Mouse (Mus musculus) liver, embryonic 16.5 days (tissue): ENCODE measurements around the gene Ifrd2. TPM values are rescaled to one million over a fixed set of nuclear protein-coding genes. Genes with fewer than 3 reads are reported as not detected.
A peak's percentile ranks its signal among the peaks of the same experiment; 100 is the strongest.
"Not testable (repeated sequence)": the region's sequence is repeated elsewhere in the genome, so short reads cannot be mapped to it uniquely, and the experiment has no call there.

Experiments used
- ATAC-seq: fragments of 200-750 bp; cut with Nextera tagmentation; 2 replicates; pipeline ENCODE4 v1.8.0; 2017; ENCODE audit warnings: low read depth, mild to moderate bottlenecking, moderate number of reproducible peaks, moderate library complexity
- H3K27ac ChIP-seq: fragments of 300-500 bp; sonication (generic); 2 replicates; pipeline ENCODE4 v1.5.1; 2014; ENCODE audit warnings: mild to moderate bottlenecking, low read length
- H3K27me3 ChIP-seq: fragments of 300-500 bp; sonication (generic); 2 replicates; pipeline ENCODE4 v1.6.1; 2014; ENCODE audit warnings: low read depth, low read length, mixed read lengths; ENCODE audit not compliant: control insufficient read depth, insufficient read depth
- H3K36me3 ChIP-seq: fragments of 300-500 bp; sonication (generic); 2 replicates; pipeline ENCODE4 v1.6.1; 2014; ENCODE audit warnings: mild to moderate bottlenecking; ENCODE audit not compliant: control insufficient read depth, insufficient read depth
- H3K4me1 ChIP-seq: fragments of 300-500 bp; sonication (generic); 2 replicates; pipeline ENCODE4 v1.6.1; 2014; ENCODE audit warnings: low read depth, low read length, mixed read lengths; ENCODE audit not compliant: control insufficient read depth
- H3K4me2 ChIP-seq: fragments of 300-500 bp; sonication (generic); 2 replicates; pipeline ENCODE4 v1.6.1; 2014; ENCODE audit warnings: low read depth, low read length, mixed read lengths
- H3K4me3 ChIP-seq: fragments of 300-500 bp; sonication (generic); 2 replicates; pipeline ENCODE4 v1.5.1; 2014; ENCODE audit warnings: low read depth, mild to moderate bottlenecking, low read length
- H3K9ac ChIP-seq: fragments of 300-500 bp; sonication (generic); 2 replicates; pipeline ENCODE4 v1.6.1; 2014; ENCODE audit warnings: low read depth, low read length
- H3K9me3 ChIP-seq: fragments of 300-500 bp; sonication (generic); replicated peaks from 2 replicates; pipeline ENCODE4 v1.6.1; 2016; ENCODE audit warnings: low read length; ENCODE audit not compliant: control insufficient read depth
- WGBS: fragments of 180-500 bp; shearing (Covaris S2); extraction: QIAGEN DNeasy Blood & Tissue Kit; methylation state at CpG from one replicate; pipeline ENCODE4 v1.1.7; 2014; ENCODE audit not compliant: insufficient replicate concordance; 5-methylcytosine and 5-hydroxymethylcytosine counted together
- polyA plus RNA-seq: library from polyadenylated mRNA; unstranded; fragments of >200 nt; fragmentation: Nextera tagmentation; extraction: Ambion mirVana; gene quantifications from 2 replicates; pipeline ENCODE4 v1.2.1, GENCODE M21; 2015

The Ifrd2 gene
- polyA plus RNA-seq, 1 experiment from 2014 or later, result 166 TPM

GRCm38 (mm10) chr9:107568331-107569261, 18.8 kb upstream of the Ifrd2 start:
- peak overlapping the region; percentile 80 for H3K9ac ChIP-seq
- H3K27ac ChIP-seq, result peak overlapping the region; percentile 92
- no peaks in the 10 kb centered on the region for H3K27me3 ChIP-seq
- H3K4me1 ChIP-seq, result peaks cover 75% of the 10 kb centered on the region
- H3K4me2 ChIP-seq, result peak overlapping the region; percentile 81
- H3K36me3 ChIP-seq, result peaks cover 4% of the 10 kb centered on the region
- under 1% methylated on average over 41 of the region's 41 CpGs for WGBS
- H3K9me3 ChIP-seq, result no peaks in the 10 kb centered on the region
- ATAC-seq, result peak; percentile 76
- H3K4me3 ChIP-seq, result peak overlapping the region; percentile 74

DNA sequence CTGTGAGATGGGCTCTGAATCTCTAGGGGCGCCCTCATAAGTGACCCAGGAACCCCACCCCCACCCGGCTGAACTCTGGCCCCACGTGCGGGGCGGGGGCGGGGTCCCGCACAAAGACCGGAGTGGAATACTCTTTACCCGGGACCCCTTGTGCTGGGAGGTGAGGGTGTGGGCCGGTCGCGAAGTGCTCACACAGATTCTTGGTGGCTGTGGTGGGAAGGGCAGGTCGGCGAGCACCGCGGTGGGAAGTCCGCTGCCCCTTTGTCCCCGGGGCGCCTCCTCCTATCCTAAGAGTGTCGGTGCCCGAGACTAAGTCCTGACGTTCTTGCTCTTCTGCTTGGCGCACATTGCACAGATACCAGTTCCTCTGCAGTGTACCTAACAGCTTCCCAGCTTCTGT, 18.2 kb upstream of the Ifrd2 start:
- H3K4me1 ChIP-seq, result peaks cover 69% of the 10 kb centered on the region
- H3K9me3 ChIP-seq, result no peaks in the 10 kb centered on the region
- under 1% methylated on average over 23 of the region's 23 CpGs for WGBS
- H3K4me3 ChIP-seq, result peak overlapping the region; percentile 74
- H3K36me3 ChIP-seq, result peaks cover 4% of the 10 kb centered on the region
- H3K27me3 ChIP-seq, result no peaks in the 10 kb centered on the region
- ATAC-seq, result peak; percentile 2
- peak overlapping the region; percentile 80 for H3K9ac ChIP-seq
- H3K4me2 ChIP-seq, result peak overlapping the region; percentile 81
- peak overlapping the region; percentile 92 for H3K27ac ChIP-seq

- peak overlapping the region; percentile 92 for H3K27ac ChIP-seq
- 61% methylated on average over 13 of the region's 13 CpGs for WGBS
Measured at GRCm38 (mm10) chr9:107570016-107570415, 17.4 kb upstream of the Ifrd2 start.

GRCm38 (mm10) chr9:107570845-107571244, 16.6 kb upstream of the Ifrd2 start:
- Histone ChIP-seq H3K9me3 (no peaks in the 10 kb centered on the region), H3K9ac (peak overlapping the region; percentile 80), H3K27me3 (no peaks in the 10 kb centered on the region), H3K4me1 (peaks cover 68% of the 10 kb centered on the region), H3K36me3 (peaks cover 4% of the 10 kb centered on the region), H3K4me2 (peak overlapping the region; percentile 81), H3K27ac (peak overlapping the region; percentile 92), H3K4me3 (peak overlapping the region; percentile 74)
- WGBS, result 30% methylated on average over 21 of the region's 21 CpGs
- ATAC-seq, result peak; percentile 69

More at GRCm38 (mm10) chr9:107570016-107570415, 17.4 kb upstream of the Ifrd2 start:
- Histone ChIP-seq H3K9ac (peak overlapping the region; percentile 80), H3K4me2 (peak overlapping the region; percentile 81), H3K36me3 (peaks cover 4% of the 10 kb centered on the region), H3K4me3 (peak overlapping the region; percentile 74), H3K27me3 (no peaks in the 10 kb centered on the region), H3K4me1 (peaks cover 67% of the 10 kb centered on the region), H3K9me3 (no peaks in the 10 kb centered on the region)
- ATAC-seq, result no peak

- peak; percentile 30 for ATAC-seq
- peak overlapping the region; percentile 74 for H3K4me3 ChIP-seq
- H3K4me1 ChIP-seq, result peaks cover 67% of the 10 kb centered on the region
Measured at GRCm38 (mm10) chr9:107571534-107572326, 15.7 kb upstream of the Ifrd2 start.

DNA sequence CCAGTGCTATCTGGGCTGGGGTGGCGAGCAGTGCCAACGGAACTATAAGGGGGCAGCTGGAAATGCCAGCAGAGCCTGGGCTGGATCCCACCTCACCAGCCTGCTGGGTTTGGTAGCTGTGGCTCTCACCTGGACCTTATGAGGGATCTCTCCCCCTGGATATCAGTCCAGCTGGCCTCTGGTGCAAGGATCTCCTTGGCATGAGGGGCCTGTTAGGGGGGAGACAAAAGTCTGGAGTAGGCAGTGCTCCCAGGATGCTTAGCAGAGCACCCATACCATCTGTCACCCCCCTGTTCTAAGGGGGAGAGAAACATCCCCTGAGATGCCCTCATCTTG, 15.1 kb upstream of the Ifrd2 start:
- H3K9me3 ChIP-seq, result no peaks in the 10 kb centered on the region
- no peaks in the 10 kb centered on the region for H3K27me3 ChIP-seq
- H3K4me3 ChIP-seq, result no peak overlapping the region
- H3K4me1 ChIP-seq, result peaks cover 67% of the 10 kb centered on the region
- peak overlapping the region; percentile 80 for H3K9ac ChIP-seq
- ATAC-seq, result no peak
- peak overlapping the region; percentile 92 for H3K27ac ChIP-seq
- 86% methylated on average over 2 of the region's 2 CpGs for WGBS
- peak overlapping the region; percentile 81 for H3K4me2 ChIP-seq
- peaks cover 4% of the 10 kb centered on the region for H3K36me3 ChIP-seq

More at GRCm38 (mm10) chr9:107571534-107572326, 15.7 kb upstream of the Ifrd2 start:
- Histone ChIP-seq H3K27me3 (no peaks in the 10 kb centered on the region), H3K27ac (peak overlapping the region; percentile 92), H3K36me3 (peaks cover 4% of the 10 kb centered on the region), H3K9me3 (no peaks in the 10 kb centered on the region), H3K9ac (peak overlapping the region; percentile 80), H3K4me2 (peak overlapping the region; percentile 81)
- WGBS, result 72% methylated on average over 22 of the region's 22 CpGs

DNA sequence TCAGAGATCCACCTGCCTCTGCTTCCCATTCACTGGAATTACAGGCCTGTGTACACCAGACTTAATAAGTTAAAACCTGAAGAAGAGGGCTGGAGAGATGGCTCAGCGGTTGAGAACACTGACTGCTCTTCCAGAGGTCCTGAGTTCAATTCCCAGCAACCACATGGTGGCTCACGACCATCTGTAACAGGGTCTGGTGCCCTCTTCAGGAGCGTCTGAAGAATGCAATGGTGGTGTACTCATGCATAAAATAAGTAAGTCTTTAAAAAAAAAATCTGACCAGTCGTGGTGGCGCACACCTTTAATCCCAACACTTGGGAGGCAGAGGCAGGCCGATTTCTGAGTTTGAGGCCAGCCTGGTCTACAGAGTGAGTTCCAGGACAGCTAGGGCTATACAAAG, 13.7 kb upstream of the Ifrd2 start:
- WGBS, result 76% methylated on average over 6 of the region's 6 CpGs

GRCm38 (mm10) chr9:107575579-107576356, 11.7 kb upstream of the Ifrd2 start:
- no peak overlapping the region for H3K9ac ChIP-seq
- H3K27me3 ChIP-seq, result no peaks in the 10 kb centered on the region
- peaks cover 4% of the 10 kb centered on the region for H3K36me3 ChIP-seq
- H3K4me1 ChIP-seq, result peaks cover 56% of the 10 kb centered on the region
- H3K4me3 ChIP-seq, result no peak overlapping the region
- 71% methylated on average over 14 of the region's 14 CpGs for WGBS
- no peaks in the 10 kb centered on the region for H3K9me3 ChIP-seq
- H3K4me2 ChIP-seq, result no peak overlapping the region
- no peak for ATAC-seq
- peak overlapping the region; percentile 79 for H3K27ac ChIP-seq

More for the DNA sequence above, 13.7 kb upstream of the Ifrd2 start:
- ATAC-seq, H3K27me3 ChIP-seq, H3K9me3 ChIP-seq, H3K9ac ChIP-seq, H3K4me3 ChIP-seq, H3K4me2 ChIP-seq, H3K36me3 ChIP-seq, H3K27ac ChIP-seq: not testable (repeated sequence)
- H3K4me1 ChIP-seq, result peaks cover 59% of the 10 kb centered on the region
